Mouse (Mus musculus) kidney, postnatal 14 days (tissue): ENCODE results near the gene She.
"Not testable (repeated sequence)": the region's sequence is repeated elsewhere in the genome, so short reads cannot be mapped to it uniquely, and the experiment has no call there.

Experiments
- DNase-seq: peaks from one replicate; pipeline ENCODE4 v3.0.0; 2022; ENCODE audit warnings: mixed read lengths

Gene She

DNA sequence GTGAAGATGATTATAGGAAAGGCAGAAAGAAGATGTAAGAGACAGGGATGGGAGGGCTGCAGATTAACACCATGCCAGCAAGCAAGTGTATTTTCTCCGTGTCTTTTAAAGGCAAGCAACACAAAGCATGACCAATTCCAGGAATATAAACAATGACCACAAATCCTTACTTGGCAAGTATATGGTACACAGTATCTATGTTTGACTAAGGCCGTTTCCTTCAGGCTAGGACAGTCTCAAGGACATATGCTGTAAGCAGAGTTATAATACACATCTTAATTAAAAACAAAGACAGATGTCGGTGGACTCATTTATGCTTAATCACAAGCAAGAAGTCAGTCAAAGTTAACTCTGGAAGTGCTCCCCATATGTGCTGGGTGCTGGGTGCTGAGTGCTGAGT lies 12.6 kb upstream of the She start:
- DNase-seq = no peak

DNA sequence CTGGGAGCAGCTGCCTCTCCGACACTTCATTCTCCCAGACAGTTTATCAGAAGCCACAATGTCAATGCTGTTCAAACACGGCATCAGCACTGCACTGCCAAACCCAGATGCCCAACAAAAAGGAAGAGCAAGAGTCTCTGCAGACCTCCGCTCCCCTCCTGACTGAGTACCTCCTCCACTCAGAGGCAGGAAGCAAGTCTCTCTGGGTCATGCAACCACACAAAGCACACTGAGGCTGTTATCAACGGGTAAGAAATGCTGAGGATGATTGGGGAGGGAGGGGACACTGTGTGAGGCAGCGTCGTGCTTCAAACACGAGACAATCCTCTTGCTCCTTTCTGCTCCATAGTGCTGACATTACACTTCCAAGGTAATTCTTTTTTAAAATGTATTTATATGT lies 11.3 kb upstream of the She start:
- DNase-seq = no peak

DNA sequence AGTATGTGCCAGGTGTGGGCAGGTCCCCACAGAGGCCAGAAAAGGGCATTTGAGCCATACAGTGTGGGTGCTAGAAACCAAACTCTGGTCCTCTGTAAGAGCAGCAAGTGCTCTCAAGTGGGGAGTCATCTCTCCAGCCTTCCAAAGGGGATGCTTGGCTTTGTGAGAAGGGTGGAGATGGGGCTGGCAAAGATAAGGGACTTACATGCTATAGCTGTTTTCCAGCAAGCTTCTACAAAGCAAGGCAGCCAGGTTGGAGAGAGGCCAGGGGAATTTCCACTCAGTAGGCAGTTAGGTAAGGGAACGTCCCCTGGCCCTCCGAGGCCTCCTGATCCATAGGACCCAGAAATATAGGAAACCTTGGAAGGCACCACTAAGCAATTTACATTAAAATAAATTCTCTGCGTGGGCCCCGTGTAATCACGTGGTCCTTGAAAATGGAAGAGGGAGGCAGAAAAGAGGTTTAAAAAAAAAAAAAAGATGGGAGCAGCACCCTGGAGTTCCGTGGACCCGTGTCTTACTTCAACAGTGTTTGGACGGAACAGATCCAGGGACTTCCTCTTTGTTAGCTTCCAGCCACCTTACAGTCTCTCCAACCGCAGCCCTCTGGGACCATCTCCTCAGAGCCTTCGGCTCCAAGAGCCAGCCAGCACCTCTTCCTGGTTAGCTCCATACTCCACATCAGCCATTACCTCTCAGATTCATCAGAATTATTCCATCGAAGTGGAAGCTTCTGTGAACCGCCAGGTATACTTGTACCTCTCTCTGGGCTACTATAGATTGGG lies 10.7 kb upstream of the She start:
- no peak for DNase-seq

GRCm38 (mm10) chr3:89821096-89821513 lies 10.1 kb upstream of the She start:
- no peak for DNase-seq

GRCm38 (mm10) chr3:89821548-89822480 lies 9.4 kb upstream of the She start:
- no peak for DNase-seq

DNA sequence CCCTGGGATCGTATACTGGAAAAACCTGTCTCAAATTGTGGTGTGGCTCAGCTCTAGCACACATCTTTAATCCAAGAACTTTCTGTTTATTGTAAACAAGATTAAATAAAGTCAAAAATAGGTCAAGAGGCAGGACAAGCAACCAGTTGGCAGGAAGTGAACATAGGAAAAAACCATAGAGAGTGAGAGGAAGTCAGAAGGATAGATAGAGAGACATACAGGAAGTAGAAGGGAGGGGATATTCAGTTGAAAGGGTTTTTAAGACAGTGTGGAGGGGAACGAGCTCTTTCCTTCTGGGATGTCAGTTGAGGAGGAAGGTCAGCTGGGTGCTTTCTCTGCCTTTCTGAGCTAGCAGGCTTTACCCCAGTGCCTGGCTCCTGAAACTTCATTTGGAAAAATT lies 7.6 kb upstream of the She start:
- DNase-seq = no peak

- DNase-seq = no peak
Measured at GRCm38 (mm10) chr3:89826295-89826694, 4.9 kb upstream of the She start.

DNA sequence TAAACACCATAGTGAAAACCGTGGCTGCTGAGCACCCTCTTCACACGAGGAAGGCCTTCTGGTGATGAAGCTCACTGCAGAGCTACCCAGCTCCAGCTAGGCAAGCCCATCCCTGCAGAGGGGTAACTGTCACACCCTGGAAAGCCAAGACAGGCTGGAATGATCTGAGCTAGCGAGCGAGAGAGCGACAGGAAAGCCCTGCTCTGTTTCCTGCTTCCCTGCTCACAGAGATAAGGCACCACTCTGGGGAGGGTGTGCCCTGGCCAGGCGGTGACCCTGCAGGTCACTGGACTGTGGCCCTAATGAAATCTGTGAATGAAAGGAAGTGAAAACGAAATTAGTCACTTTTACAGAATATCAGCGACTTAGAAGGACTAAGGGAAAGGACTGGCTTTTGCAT lies 4.2 kb downstream of the She start:
- DNase-seq = peak; percentile 72

DNA sequence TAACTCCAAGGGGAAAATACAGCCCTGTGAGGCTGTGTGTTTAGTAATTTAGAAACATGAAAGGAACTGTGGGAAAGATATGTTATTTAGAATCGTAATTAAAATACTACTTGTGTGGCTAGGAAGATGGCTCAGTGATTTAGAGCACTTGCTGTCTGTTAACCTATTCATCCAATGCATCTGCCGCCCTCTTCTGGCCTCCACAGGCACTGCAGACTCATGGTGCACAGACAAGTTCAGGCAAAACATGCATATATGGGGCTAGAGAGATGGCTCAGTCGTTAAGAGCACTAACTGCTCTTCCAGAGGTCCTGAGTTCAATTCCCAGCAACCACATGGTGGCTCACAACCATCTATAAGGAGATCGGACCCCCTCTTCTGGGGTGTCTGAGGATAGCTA lies 11.1 kb downstream of the She start:
- no peak for DNase-seq

- peak; percentile 78 for DNase-seq
Measured at GRCm38 (mm10) chr3:89843148-89843547, 12.0 kb downstream of the She start.

GRCm38 (mm10) chr3:89845814-89846213 lies 14.6 kb downstream of the She start:
- no peak for DNase-seq

GRCm38 (mm10) chr3:89847126-89847525 lies 16.0 kb downstream of the She start:
- DNase-seq = no peak

GRCm38 (mm10) chr3:89847596-89847995 lies 16.4 kb downstream of the She start:
- DNase-seq = peak; percentile 89

GRCm38 (mm10) chr3:89848083-89848482 lies 16.9 kb downstream of the She start:
- no peak for DNase-seq

DNA sequence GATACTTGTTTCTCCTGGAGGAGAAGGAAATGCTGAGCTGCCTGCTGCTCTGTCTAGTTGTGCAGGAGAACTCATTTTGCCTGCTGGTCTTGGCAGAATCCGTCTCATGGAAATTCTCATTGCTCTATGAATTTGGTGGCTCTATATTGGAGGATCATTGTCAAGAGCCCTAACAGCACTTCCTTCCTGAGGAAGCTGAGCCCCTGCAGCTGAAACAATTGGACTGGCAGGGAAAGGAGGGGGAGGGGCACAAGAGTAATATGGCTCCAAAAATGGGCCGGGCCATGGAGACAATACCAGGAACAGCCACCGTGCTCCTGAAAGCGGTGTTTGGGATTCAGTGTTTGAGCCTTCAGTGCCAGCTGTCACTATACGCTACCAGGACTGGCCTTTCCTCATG lies 22.6 kb downstream of the She start:
- DNase-seq = peak; percentile 83

GRCm38 (mm10) chr3:89857353-89857752 lies 26.2 kb downstream of the She start:
- DNase-seq = no peak

- no peak for DNase-seq
Measured at GRCm38 (mm10) chr3:89858123-89858522, 27.0 kb downstream of the She start.

- no peak for DNase-seq
Measured at GRCm38 (mm10) chr3:89858888-89859287, 27.7 kb downstream of the She start.

- no peak for DNase-seq
Measured at GRCm38 (mm10) chr3:89859936-89860335, 28.8 kb downstream of the She start.

DNA sequence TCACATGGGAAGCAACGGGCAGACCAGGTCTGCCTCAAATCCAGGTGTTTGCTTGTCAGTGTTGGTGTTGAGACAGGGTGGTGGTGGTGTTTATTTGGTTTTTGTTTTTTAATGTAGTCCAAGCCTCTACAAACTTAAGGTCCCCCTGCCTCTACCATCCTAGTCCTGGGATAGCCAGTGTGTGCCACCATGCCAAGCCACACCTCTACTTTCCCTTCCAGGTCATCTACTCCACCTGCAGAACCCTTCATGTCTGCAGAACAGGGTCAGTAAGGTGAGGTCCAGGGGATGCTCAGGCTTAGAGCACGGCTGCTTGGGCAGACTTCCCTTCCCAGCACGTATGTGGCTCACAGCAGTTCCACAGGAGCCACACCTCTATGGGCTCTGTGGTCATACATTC lies 29.2 kb downstream of the She start:
- no peak for DNase-seq

DNA sequence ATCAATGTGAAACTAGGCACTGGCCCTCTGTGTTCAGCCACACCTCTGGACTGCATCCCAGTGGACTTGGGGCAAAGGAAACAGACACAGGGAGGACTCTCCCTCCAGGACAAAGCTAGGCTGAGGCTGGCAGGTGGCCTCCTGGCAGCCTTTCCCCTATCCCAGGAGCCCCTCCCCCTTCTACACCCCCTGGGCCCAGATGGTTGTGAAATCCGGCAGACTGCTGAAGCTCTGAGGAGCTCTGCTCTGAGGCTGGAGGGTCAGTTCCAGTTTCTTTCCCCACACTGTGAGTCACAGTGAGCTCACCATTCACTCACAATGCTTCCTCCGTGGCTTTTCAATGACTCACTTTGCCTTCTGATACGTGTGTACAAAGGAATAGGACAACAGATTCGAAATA lies 29.9 kb downstream of the She start:
- DNase-seq = peak; percentile 75

DNA sequence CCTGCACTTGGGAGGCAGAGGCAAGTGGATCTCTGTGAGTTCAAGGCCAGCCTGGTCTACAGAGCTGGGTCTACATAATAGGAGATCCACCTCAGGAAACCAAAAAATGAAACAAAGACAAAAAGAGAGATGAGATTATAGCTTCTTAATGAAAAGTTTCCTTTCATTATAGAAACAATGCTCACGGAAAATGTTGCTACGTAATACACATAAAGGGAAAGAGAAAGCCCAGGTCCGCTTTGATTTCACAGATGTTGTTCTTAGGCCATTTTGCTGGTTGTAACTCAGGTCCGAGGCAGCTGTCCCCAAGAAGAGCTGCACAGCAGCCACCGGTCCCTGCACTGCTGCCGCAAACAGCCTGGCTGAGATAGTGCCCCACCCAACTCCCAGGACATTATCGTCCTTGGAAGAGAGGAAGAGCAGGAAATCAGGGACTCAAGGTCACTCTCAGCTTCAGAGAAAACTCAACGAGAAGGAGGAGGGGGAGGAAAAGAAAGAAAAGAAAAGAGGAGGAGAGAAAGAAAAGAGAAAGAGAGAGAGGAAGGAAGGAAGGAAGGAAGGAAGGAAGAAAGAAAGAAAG lies 31.1 kb downstream of the She start:
- DNase-seq = no peak

GRCm38 (mm10) chr3:89863276-89863675 lies 32.1 kb downstream of the She start:
- DNase-seq = not testable (repeated sequence)
